Mouse (Mus musculus) cerebral cortex, adult 2 months (tissue): Measurements from ENCODE around the gene Syt6.

Source experiments
- WGBS: fragments of 180-500 bp; shearing (Covaris S2); methylation state at CpG from one replicate; pipeline ENCODE4 v1.1.7; 2018; 5-methylcytosine and 5-hydroxymethylcytosine counted together

The Syt6 gene

DNA sequence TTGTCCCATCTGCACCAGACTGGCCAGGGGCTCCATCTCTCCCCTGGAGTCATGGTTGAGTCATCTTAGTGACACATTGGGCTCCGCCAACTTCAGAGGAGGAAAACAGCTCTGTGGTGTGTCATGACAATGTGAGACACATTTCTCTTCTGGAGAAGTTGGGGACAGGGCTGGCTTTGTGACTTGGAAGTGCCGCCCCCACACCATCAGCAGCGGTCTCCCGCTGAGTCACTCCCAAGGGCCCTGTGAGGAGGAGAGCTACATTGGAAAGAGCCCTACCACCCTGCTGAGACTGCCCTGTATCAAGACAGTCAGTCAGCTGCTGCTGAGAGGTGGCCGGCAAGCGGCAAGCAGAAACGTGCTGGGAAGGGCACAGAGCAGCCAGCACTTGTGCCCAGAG lies 26.0 kb downstream of the Syt6 start:
- 28% methylated on average over 7 of the region's 7 CpGs for WGBS

DNA sequence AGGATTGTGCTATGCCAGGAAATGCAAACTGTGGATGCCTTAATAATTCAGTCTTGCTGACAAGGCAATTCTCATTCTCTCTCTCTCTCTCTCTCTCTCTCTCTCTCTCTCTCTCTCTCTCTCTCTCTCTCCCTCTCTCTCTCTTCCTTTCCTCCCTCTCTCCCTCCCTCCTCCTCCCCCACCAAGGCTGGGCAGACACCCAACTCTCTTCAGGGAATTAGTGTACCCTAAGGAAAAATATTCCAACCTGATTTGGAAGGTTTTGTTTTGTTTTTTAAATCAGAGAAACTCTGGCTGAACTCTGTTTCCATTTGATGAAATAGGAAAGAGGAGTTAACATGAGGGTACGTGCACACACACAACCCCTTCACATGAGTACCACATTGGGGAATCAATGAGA lies 26.5 kb downstream of the Syt6 start:
- 70% methylated on average over 1 of the region's 1 CpGs for WGBS

DNA sequence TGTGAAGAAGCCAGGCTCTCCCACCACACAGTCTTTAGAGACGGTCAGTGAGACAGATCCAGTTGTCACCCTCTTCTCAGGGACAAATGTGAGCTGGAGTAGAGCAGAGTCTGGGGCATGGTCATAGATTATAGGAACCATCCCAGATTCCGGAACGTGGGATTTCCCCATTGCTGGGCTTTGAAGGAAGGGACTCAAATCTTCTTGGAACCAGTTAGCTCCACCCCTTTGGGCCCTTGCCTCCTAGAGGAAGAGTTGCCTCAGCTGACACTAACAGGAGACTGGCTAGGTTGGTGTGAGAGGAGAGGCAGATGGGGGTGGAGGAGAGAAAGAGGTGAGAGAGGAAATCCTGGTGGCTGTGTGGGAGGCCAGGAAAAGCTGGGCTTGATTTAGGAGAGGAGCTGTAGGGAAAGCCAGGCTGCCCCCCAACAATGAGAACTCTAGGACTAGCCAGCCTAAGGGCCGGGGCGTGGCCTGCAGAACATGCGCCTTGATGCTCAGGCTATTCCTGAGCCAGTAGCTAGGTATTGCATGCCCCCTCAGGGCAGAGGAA lies 31.1 kb downstream of the Syt6 start:
- WGBS, result 75% methylated on average over 6 of the region's 6 CpGs

DNA sequence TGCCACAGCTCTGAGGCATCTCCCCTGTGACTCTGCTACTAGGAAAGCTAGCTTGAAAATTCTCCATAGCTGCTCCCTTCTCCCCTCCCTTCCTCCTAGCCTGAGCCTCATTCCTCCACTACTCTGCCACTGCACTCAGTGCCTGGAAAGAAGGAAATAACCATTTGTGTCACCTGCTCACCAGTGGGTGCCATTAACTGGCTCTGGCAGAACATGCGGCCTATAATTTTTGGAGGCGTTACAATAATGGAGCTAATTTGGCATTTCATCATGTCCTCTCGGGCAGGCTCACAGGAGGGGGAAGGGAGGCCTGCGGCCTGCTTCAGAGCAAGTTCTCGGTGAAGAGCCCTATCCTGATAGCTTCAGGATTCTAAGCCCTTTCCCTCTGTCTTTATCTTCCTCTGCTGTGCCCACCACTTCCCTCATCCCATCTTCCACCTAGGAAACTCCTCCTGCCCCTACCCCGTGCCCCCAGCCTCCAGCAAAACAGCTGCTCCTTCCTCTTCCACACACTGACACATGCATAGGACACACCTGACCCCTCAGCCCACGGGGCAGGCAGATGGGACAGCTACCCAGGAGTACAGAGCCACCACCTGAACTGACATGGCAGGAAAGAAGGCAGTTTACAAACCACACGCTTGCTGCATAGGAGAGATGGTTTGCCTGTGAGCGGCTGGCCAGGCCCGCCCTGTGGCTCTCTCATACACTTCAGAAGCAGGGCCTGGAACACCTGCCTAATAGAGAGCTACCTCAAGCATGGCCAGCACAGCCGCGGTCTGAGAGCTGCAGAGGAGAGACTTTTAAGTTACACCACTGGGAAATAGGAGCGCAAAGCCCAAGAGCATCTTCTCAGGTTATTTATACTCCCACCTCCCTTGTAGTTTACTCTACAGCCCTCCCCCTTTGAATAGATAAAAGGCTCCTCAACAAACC lies 31.9 kb downstream of the Syt6 start:
- 85% methylated on average over 13 of the region's 13 CpGs for WGBS

DNA sequence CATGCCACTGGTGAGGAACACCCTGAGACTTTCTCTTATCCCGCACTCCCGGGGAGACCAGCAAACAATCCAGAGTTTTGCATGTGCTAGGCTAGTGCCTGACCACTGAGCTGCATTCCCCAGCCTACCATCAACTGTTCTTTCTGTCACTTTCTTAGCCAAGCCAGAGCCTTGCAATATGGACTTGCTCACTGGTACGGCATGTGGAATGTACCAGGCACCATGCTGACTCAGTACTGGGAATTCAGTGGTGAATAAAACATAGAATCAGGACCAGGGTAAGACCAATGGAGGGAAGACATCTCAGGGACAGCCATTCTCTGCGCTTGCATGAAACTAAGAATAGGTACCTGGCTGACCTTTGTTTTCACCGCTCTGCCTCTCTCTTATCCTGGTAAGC lies 35.2 kb downstream of the Syt6 start:
- WGBS, result 91% methylated on average over 5 of the region's 5 CpGs

DNA sequence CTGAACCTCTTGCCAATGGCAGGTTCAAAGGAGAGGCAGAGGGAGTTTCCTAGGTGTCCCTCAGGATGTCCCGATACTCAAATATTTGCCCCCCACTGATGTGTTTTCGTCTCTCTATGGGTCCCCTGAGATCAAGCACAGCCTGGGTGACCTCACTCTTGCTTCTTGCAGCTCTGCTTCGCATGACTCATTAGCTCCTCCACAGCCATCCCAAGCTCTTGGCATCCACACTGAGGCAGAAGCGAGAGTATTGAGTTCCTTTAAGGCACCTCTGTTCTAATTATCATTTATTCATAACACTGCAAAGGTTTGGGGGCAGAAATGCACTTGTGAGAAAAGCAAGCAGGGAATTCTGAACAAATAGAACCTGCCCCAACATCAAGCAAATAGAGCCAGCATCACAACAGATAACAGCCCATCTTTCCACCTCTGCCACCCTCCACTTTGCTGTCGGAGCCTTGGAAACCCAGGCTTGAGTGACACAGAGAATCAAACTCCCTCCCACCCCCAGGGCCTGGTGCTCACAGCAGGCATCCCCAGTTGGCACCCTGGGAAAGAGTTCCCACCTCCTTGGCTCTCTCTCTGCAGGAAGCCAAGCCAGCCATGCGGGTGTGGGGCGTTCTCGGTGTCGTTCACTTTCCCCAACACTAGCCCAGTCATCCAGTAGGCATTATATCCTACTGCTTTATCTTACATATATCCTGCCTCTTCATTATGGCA lies 37.8 kb downstream of the Syt6 start:
- 43% methylated on average over 9 of the region's 9 CpGs for WGBS

DNA sequence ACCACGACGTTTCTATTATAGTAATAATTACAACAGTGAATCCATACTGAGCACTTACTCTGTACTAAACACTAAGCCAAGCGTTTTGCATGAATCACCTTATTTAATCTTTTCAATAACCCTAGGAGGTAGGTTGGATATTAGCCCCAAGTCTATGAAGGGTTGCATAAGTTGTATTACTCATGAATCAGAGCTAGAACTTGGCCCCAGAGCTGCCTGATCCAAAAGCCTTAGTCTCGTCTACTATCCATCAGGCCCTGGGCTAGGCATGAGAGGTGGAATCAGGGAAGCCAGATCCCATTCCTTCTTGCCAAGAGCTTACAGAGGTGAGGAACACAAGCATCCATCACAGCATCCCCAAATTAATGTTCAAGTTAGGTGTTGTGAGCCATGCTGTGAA lies 40.6 kb downstream of the Syt6 start:
- 78% methylated on average over 4 of the region's 4 CpGs for WGBS

DNA sequence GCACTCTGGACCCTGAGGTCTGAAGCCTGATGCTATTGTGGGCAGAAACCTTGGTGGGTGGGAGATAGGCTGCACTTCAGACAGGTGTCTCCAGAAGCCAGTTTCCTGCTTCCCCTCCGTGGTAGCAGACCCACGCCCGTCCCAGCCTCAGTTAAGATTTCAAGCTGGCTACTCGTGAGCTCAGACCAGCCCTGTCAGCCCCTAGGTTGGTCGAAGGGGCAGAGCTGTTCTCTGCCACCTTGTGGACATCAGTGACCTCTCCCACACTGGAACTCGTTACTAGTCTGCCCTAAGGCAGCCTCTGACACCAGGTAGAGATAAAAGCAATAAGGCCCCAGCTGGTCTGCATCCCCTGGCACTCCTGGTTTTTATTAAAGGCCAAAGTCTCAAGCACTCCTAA lies 42.0 kb downstream of the Syt6 start:
- WGBS, result 76% methylated on average over 6 of the region's 6 CpGs

DNA sequence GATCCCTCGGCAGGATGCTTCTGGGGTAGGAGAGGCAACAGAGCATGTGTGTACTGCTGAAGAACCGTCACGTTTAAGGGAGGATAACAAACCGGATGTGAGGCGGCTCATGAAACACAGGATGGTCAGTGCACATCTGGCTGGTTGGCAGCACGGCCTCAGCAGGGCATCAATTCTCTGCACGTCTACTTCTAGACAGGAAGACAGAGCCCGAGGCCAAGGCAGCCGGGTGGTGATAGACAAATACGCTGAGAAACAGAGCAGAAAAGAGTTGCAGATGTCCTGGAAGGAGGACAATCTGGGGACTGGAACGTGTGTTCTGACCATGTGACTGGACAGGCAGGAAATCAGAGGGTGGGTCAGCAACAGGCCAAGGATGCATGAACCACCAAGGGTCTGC lies 45.1 kb downstream of the Syt6 start:
- WGBS, result 58% methylated on average over 11 of the region's 11 CpGs

DNA sequence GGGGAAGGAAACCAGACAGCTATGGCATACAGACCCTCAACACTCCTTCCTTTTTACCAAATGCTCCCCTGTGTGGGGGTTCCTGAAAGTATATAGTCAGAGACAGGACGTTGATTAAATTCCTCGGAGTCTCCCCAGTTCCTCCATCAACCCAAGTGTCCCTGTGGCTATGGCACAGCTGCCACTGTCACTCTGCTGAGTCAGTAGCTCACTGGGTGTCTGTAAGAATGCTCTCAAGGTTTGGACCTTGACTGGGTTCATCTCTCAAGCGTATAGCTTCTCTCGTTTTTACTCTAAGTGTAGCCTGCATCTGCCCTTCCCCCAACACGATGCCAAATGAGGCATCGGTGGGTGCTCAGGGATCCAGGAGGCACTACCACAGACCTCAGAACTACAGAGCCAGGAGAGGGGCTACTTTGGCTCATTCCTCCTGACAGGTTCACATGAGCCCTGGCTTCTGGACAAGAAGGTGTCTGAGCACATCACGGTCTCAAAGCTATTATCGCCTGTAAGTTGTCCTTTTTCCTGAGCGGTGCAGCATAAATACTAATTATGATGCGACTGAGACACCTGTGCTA lies 49.0 kb downstream of the Syt6 start:
- 79% methylated on average over 10 of the region's 10 CpGs for WGBS

DNA sequence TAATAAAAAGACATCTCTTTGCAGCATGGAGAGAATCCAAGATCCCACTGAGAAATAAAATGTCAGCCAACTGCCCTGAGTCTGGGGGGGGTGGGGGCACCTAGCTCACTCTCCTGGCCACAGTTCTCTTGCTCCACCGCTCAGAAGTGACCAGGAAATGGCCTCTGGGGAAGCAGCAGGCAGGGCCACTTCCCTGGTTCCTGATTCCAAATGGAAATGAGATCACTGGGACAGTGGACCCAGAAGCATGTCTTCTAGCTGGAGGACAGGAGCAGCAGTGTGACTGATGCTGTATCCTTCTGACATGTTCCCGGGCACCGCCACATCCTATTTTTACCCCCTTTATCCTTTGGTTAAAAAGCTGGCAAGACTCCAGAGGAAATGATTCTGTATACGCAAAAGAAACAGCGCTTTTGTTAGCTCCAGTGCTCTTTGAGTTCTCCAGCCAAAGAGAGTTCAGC lies 49.6 kb downstream of the Syt6 start:
- WGBS, result 28% methylated on average over 5 of the region's 5 CpGs

DNA sequence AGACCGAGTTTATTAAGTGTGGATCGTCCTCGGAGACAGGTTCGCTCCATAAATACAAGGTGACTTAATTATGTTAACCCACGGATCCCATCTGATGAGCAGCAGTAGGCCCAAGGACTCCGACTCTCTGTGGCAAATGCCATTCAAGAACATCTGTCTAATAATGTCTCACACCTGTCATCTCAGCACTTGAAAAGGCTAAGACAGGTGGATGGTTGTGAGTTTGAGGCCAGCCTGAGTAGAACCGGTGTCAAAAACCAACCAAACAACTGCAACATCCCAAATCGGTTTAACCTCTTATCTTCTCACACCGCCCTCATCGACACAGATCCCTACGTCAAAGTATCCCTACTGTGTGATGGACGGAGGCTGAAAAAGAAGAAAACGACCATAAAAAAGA lies 50.1 kb downstream of the Syt6 start:
- 85% methylated on average over 13 of the region's 13 CpGs for WGBS

DNA sequence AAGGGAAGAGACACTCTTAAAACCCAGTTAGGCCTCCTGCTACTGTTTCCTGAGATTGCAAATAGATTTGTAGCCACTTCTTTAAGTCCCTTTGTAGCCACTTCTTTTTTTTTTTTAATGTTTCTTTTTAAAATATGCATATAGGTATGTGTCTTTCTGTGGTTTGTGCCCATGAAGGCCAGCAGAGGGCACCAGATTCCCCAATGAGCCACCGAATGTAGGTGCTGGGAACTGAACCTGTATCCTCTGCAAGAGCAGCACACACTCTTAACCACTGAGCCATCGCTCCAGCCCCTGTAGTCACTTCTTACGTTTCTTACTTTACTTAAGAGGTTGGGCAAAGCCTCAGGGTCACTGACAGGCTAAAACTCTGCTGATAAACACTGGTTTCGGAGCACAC lies 51.5 kb downstream of the Syt6 start:
- 99% methylated on average over 4 of the region's 4 CpGs for WGBS

DNA sequence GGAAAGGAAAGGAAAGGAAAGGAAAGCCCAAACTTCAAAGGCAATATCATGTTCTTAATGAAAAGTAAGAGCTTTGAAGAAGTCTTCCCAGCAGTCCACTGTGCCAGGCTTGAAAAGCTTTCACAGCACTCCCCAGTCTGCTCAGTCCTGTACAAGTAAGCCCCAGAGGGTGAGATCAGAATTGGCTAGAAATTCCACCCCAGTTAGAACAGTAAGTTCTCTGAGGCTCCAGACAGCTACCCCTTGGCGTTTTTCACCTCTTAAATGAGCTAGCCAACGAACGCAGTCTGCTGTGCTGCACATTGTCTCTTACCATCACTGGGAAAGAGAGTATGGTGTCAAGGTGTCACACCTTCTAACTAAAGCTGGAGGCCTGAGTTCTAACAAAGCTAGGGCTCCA lies 52.6 kb downstream of the Syt6 start:
- 87% methylated on average over 3 of the region's 3 CpGs for WGBS

DNA sequence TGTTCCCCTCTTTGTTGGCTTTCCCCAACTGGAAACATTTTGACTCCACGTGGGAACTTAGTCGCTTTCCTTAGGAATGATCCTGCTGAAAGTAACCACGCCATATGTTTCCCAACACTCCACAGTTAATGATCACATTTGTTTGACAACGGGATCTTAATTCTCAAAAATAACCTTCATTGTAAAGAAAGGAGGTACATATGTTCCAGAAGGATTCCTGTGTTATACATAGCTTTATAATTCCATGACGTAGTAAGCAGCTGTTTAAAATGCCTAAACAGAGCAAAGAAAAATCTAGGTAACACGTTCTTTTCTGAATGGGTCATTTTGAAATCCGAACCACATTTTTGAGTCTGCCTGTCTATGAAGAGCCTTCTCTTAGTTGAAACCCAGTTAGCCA lies 58.1 kb downstream of the Syt6 start:
- WGBS, result 66% methylated on average over 7 of the region's 7 CpGs

DNA sequence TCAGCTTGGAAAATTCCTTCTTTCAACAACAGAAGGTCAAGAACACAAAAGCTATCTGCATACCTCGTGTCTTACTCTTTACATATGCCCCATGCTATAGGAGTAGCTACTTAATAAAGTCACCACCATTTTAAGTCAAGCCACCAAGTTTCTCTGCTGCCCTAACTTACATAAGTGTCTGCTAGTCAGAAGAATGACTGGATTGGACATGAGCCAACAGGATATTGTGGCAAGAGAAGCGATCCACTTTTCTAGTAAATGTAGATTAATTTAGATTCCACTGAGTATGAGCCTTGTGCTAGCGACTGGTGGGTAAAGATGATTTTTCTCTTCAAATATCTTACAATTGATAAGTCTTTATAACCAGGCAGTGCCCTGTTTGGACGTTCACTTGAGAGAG lies 58.8 kb downstream of the Syt6 start:
- 75% methylated on average over 4 of the region's 4 CpGs for WGBS

DNA sequence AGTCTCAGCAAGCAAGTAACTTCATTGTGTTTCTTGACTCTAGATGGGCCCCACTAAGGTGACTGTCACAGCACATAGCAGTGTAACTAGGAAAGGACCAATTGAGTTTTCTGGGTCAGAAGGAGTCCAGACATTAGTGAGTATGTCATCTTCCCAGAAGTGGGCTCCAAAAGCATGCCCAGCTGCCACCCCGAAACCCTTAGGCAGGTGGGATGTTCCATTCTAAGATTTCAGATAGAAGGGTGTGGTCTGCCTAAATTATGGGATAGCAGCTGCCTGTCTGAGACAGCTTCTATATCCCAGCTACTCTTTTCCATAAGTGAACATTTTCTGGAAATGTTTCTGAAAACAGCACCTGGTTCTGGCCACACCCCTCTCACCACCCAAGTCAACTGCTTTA lies 59.2 kb downstream of the Syt6 start:
- WGBS, result 97% methylated on average over 1 of the region's 1 CpGs

DNA sequence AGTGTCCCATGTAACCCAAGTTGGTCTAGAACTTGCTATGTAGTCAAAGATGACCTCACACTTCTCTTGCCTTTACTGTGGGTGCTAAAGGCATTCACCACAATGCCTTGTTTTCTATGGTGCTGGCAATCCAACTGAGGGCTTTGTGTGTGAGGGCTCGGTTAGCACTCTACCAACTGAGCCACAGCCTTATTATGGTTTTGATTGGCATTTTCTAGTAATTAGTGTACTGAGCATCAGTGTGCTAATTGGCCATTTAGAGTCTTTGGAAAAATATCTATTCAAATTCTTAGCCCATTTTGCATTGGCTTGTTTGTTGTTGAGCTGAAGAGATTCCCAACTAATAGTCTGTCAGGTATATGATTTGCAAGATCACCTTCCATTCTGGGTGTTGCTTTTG lies 62.6 kb downstream of the Syt6 start:
- WGBS, result 43% methylated on average over 1 of the region's 1 CpGs

DNA sequence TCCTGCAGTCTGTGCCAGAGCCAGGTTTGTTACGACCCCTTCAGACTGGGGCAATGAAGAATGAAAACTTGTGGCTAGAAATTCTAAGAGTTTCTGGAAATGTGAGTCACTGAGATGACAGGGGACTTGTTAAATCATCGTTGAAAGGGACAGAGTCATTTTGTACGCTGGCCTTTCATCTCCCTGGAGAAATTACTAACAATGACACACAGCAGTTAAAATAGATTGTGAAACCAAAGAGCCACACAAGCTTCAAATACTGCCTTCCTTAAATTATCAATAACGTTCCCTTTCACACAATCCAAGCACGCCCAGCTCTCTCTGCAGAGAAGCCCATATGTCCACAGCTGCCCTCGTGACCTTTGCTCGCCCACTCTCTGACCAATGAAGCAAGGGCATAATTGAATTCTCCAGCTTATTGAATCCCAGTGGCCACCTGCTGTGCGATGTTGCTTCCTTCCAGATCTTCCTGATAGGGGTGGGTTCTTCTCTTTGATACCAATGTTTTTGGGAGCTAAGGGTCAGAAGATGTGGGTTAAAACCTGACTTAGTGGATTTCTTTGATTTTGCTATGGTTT lies 65.3 kb downstream of the Syt6 start:
- 70% methylated on average over 8 of the region's 8 CpGs for WGBS

DNA sequence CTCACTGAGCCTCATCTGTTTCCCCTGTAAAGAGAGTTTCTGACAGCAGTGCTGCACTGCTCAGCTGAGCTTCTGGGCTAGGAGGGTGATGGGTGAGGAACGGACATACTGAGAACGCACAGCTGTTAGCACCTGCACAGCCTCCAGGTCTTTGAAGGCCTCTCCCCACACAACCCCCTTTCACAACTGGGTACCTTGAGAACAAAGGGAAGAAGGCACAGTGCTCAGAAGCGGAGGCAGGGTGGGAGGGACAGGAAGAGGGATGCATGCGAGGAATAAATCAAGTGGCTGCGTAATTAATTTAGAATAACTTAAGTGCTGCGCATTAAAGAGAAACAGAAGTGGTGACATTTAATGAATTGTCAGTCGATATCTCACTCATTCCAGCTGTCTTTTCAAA lies 66.3 kb downstream of the Syt6 start:
- 81% methylated on average over 7 of the region's 7 CpGs for WGBS

DNA sequence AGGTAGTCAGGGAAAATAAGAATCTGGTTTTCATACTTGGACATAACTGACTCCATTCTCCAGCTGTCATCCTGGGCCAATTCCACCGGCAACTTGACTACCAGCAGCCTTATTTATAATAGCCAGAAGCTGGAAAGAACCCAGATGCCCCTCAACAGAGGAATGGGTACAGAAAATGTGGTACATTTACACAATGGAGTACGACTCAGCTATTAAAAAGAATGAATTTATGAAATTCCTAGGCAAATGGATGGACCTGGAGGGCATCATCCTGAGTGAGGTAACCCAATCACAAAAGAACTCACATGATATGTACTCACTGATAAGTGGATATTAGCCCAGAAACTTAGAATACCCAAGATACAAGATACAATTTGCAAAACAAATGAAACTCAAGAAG lies 70.9 kb downstream of the Syt6 start, which contains the start of gene Atg4a-ps:
TSS of gene Atg4a-ps (minus strand) at position 101 of the 400 bp plus-strand sequence.
- 83% methylated on average over 2 of the region's 2 CpGs for WGBS
